21 mouse cellular contexts compared by ENCODE assay signal in the genomic region with DNA sequence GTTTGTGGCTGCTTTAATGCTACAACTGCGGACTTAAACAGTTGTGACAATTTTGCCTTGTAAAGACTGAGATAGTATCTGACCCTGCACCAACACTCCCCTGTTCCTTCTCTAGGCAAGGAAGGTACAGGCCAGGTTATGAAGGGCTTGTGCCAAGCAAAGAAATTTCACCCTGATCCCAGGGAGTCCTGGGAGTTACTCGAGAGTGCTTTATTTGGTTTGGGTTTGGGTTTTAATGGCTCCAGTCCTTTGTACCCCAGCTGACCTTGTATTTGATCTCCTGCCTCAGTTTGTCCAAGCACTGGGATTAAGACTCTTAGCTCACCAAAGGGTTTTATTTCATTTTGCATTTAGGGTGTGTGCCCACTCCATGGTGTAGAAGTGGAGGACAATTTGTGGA. TPM values are rescaled to one million over a fixed set of nuclear protein-coding genes. Genes with fewer than 3 reads are reported as not detected.
DNase-seq lines count a peak whose midpoint lies in the region; ATAC-seq and TF ChIP-seq lines count a peak whose summit lies in the region.
"Had no signal": no experiment of that assay in that cellular context is flagged by ENCODE, and none has a peak within 500 bp of the region (broad histone marks: within the 10 kb centered on the region; RNA-seq: fewer than 3 reads in every experiment).

No protein-coding gene starts in this region.

- WGBS in liver, adult 2 months, result 46% methylated on average over 2 of the region's 2 CpGs
- 86% methylated on average over 2 of the region's 2 CpGs for WGBS in liver, embryonic 12.5 days (ENCODE audit: insufficient replicate concordance)

- H3K27me3 ChIP-seq in liver, adult 2 months (ENCODE audit: control insufficient read depth, insufficient read depth, low read length), result no peaks in the 10 kb centered on the region
- H3K27me3 ChIP-seq in liver, embryonic 12.5 days (replicated peaks), result no peaks in the 10 kb centered on the region
- H3K27me3 ChIP-seq: CH12.LX, Patski had no signal

- no peak overlapping the region for H3K4me3 ChIP-seq in liver, adult 2 months (ENCODE audit: insufficient read depth, low read depth, low read length)
- no peak overlapping the region for H3K4me3 ChIP-seq in liver, embryonic 12.5 days

- H3K9me3 ChIP-seq in liver, embryonic 12.5 days (replicated peaks), result no peaks in the 10 kb centered on the region

- no peak for ATAC-seq in liver, embryonic 12.5 days
- ATAC-seq: activated CD4-positive, CD25-positive, alpha-beta regulatory T cell, adult 4 months; CD4-positive, CD25-positive, alpha-beta regulatory T cell, adult 4 months; Patski had no signal

- H3K4me2 ChIP-seq in liver, embryonic 12.5 days, result no peak overlapping the region

- no peak overlapping the region for H3K9ac ChIP-seq in liver, adult 2 months (ENCODE audit: low read depth, low read length)
- H3K9ac ChIP-seq in liver, embryonic 12.5 days, result no peak overlapping the region

- H3K36me3 ChIP-seq in liver, adult 2 months (ENCODE audit: control insufficient read depth, insufficient read depth, low read length), result peaks cover 30% of the 10 kb centered on the region
- H3K36me3 ChIP-seq in liver, embryonic 12.5 days, result peaks cover 57% of the 10 kb centered on the region

- no peak for TF ChIP-seq POLR2A in liver, adult 2 months (IDR thresholded peaks at IDR 0.05; ENCODE audit: extremely low read depth, insufficient read depth, low read length)

- peak; percentile 55 for DNase-seq in heart, adult 11 months
- DNase-seq in heart, postnatal 14 days, result no peak
- DNase-seq in liver, adult 2 months (ENCODE audit: extremely low read depth, low read depth, low spot score), result peak; percentile 64
- DNase-seq: adrenal gland, adult 2 months; adrenal gland, adult 8-10 months; adrenal gland, postnatal 10 days; adrenal gland, postnatal 14 days; adrenal gland, postnatal 25 days; adrenal gland, postnatal 36 days; B cell, adult 2 months; cerebellum, adult 11 months; cerebellum, adult 11-12 months; cerebellum, adult 18-20 months had no signal

- peaks cover 6% of the 10 kb centered on the region; the same call in 1 of the 2 replicates for H3K4me1 ChIP-seq in liver, adult 2 months (ENCODE audit: control insufficient read depth, insufficient read depth, low read length)
- H3K4me1 ChIP-seq in liver, embryonic 12.5 days, result 0 out of 2 replicates have a peak, but pooled peaks cover 12% of the 10 kb centered on the region

- H3K27ac ChIP-seq in liver, adult 2 months (replicated peaks; ENCODE audit: insufficient read depth, low read depth, low read length), result no peak overlapping the region
- no peak overlapping the region for H3K27ac ChIP-seq in liver, embryonic 12.5 days

- intact Hi-C loops in heart, postnatal 14 days (cut with DNase I), result no loop called here

- H3K79me2 ChIP-seq in liver, adult 2 months (ENCODE audit: control insufficient read depth, insufficient read depth, low read length), result 0 out of 2 replicates have a peak, but pooled peaks cover 3% of the 10 kb centered on the region

- no peak for TF ChIP-seq CTCF in liver, adult 2 months (IDR thresholded peaks at IDR 0.05; ENCODE audit: low read depth, low read length)

RNA-seq across cellular contexts. Expression of gene Thrsp, which starts 6.4 kb away (rescaled TPM):
- 10 to 100 TPM; 27.7 to 34.9 TPM for total RNA-seq in heart, postnatal 14 days (2021)
- 292 and 1,156 TPM in 2 replicates for total RNA-seq in liver, adult 2 months (2014; rRNA removed)
- 247 and 275 TPM in 2 replicates for polyA plus RNA-seq in liver, adult 2 months (2012; rRNA removed)
- polyA plus RNA-seq in liver, embryonic 12.5 days (2016; fragmentation: Nextera tagmentation; extraction: Ambion mirVana), result 0.13 TPM in 1 of 2 replicates, not detected in the other
- total RNA-seq: CH12.LX, MEL had no signal
- polyA plus RNA-seq: activated CD4-positive, CD25-positive, alpha-beta regulatory T cell, adult 4 months; C2C12; G1E had no signal

RNA-seq across cellular contexts. Expression of gene Ndufc2, which starts 11.3 kb away (rescaled TPM):
- 100 to 1,000 TPM; 516 to 524 TPM for total RNA-seq in heart, postnatal 14 days (2021)
- 213 and 221 TPM in 2 replicates for total RNA-seq in liver, adult 2 months (2014; rRNA removed)
- 191 and 204 TPM in 2 replicates for polyA plus RNA-seq in liver, adult 2 months (2012; rRNA removed)
- polyA plus RNA-seq in liver, embryonic 12.5 days (2016; fragmentation: Nextera tagmentation; extraction: Ambion mirVana), result 249 and 261 TPM in 2 replicates

RNA-seq across cellular contexts. Expression of gene Alg8, which starts 39.7 kb away (rescaled TPM):
- total RNA-seq in heart, postnatal 14 days (2021), result 1 to 10 TPM; 5.1 to 5.5 TPM
- total RNA-seq in liver, adult 2 months (2014; rRNA removed), result 3.3 and 6.2 TPM in 2 replicates
- 6.3 and 7.5 TPM in 2 replicates for polyA plus RNA-seq in liver, adult 2 months (2012; rRNA removed)
- 48.7 and 50.5 TPM in 2 replicates for polyA plus RNA-seq in liver, embryonic 12.5 days (2016; fragmentation: Nextera tagmentation; extraction: Ambion mirVana)

RNA-seq across cellular contexts. Expression of gene Kctd14, which starts 40.0 kb away (rescaled TPM):
- total RNA-seq in heart, postnatal 14 days (2021), result under 1 TPM; 0.29 to 0.41 TPM
- 0.07 and 0.18 TPM in 2 replicates for total RNA-seq in liver, adult 2 months (2014; rRNA removed)
- polyA plus RNA-seq in liver, adult 2 months (2012; rRNA removed), result 0.13 TPM in 1 of 2 replicates, not detected in the other
- 9.8 and 9.9 TPM in 2 replicates for polyA plus RNA-seq in liver, embryonic 12.5 days (2016; fragmentation: Nextera tagmentation; extraction: Ambion mirVana)
- polyA plus RNA-seq: C2C12, G1E, Patski had no signal

Comparison
In these comparisons a context has a peak if more than half of its experiments do, and no peak if none do; other contexts are left out.
1. DNase-seq: peak in heart, adult 11 months (single experiment) and liver, adult 2 months (single experiment); none in heart, postnatal 14 days (0 of 2).